Mouse (Mus musculus): Measurements from ENCODE around the gene Cdc5l. TPM values are rescaled to one million over a fixed set of nuclear protein-coding genes. Genes with fewer than 3 reads are reported as not detected.

Cdc5l gene
- total and polyA plus RNA-seq, 3 experiments, result 7.3 to 40.5 (median 39.4) TPM

GRCm38 (mm10) chr17:45359443-45359842 is 74.1 kb downstream of the Cdc5l start:
- Histone ChIP-seq H3K27me3 (ENCODE audit: control insufficient read depth, insufficient read depth, low read length) (no peaks in the 10 kb centered on the region), H3K27ac (no peak overlapping the region), H3K4me3 (no peak overlapping the region), H3K4me1 (ENCODE audit: control insufficient read depth, insufficient read depth, low read length) (no peaks in the 10 kb centered on the region), H3K79me2 (replicated peaks; ENCODE audit: control insufficient read depth, insufficient read depth, low read length) (no peaks in the 10 kb centered on the region), H3K9ac (ENCODE audit: low read depth, low read length) (no peak overlapping the region), H3K36me3 (ENCODE audit: control insufficient read depth, insufficient read depth, low read length) (no peaks in the 10 kb centered on the region)
- intact Hi-C loops (cut with DNase I), result no loop called here
- WGBS, result 57% methylated on average over 5 of the region's 5 CpGs
- TF ChIP-seq POLR2A (IDR thresholded peaks at IDR 0.05; ENCODE audit: insufficient read depth, low read depth, low read length) (no peak), CTCF (IDR thresholded peaks at IDR 0.05) (no peak), EP300 (IDR thresholded peaks at IDR 0.05; ENCODE audit: insufficient read depth, low read depth, low read length) (no peak)
- peak; percentile 24 to 50 for DNase-seq

DNA sequence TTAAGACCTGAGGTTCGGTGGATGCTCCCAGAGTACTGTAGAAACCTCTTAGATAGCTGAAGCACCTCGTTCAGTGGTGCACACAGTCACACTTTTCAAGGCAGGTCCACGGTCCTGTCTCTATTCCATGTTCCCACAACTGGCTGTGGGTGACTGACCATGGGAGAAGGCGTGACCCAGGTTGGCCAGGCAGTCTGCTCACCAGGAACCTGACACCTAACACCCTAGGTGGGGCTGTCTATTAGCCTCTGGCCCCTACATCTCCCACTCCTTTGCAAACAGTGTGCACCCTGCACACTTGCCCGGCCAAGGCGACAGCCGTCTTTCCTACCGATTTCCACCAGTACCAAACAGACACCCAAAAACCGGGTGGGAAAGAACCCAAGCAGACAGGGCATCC is 77.1 kb downstream of the Cdc5l start:
- Histone ChIP-seq H3K4me1 (ENCODE audit: control insufficient read depth, insufficient read depth, low read length) (no peaks in the 10 kb centered on the region), H3K27ac (no peak overlapping the region), H3K27me3 (ENCODE audit: control insufficient read depth, insufficient read depth, low read length) (no peaks in the 10 kb centered on the region), H3K79me2 (replicated peaks; ENCODE audit: control insufficient read depth, insufficient read depth, low read length) (no peaks in the 10 kb centered on the region), H3K36me3 (ENCODE audit: control insufficient read depth, insufficient read depth, low read length) (no peaks in the 10 kb centered on the region), H3K4me3 (no peak overlapping the region), H3K9ac (ENCODE audit: low read depth, low read length) (no peak overlapping the region)
- 77% methylated on average over 9 of the region's 9 CpGs for WGBS
- no peak for TF ChIP-seq CTCF (IDR thresholded peaks at IDR 0.05)
- TF ChIP-seq EP300 (IDR thresholded peaks at IDR 0.05; ENCODE audit: insufficient read depth, low read depth, low read length), result no peak
- TF ChIP-seq POLR2A (IDR thresholded peaks at IDR 0.05; ENCODE audit: insufficient read depth, low read depth, low read length), result no peak
- no peak for DNase-seq
- intact Hi-C loops (cut with DNase I), result no loop called here

GRCm38 (mm10) chr17:45347951-45348350 is 85.6 kb downstream of the Cdc5l start:
- H3K27ac ChIP-seq, result no peak overlapping the region
- DNase-seq, result no peak
- H3K27me3 ChIP-seq (ENCODE audit: control insufficient read depth, insufficient read depth, low read length), result no peaks in the 10 kb centered on the region
- intact Hi-C loops (cut with DNase I), result no loop called here
- H3K4me3 ChIP-seq, result no peak overlapping the region
- H3K36me3 ChIP-seq (ENCODE audit: control insufficient read depth, insufficient read depth, low read length), result no peaks in the 10 kb centered on the region
- H3K9ac ChIP-seq (ENCODE audit: low read depth, low read length), result no peak overlapping the region
- TF ChIP-seq CTCF (IDR thresholded peaks at IDR 0.05), result no peak
- no peak for TF ChIP-seq POLR2A (IDR thresholded peaks at IDR 0.05; ENCODE audit: insufficient read depth, low read depth, low read length)
- TF ChIP-seq EP300 (IDR thresholded peaks at IDR 0.05; ENCODE audit: insufficient read depth, low read depth, low read length), result no peak
- no peaks in the 10 kb centered on the region for H3K79me2 ChIP-seq (replicated peaks; ENCODE audit: control insufficient read depth, insufficient read depth, low read length)
- 95% methylated on average over 4 of the region's 4 CpGs for WGBS
- no peaks in the 10 kb centered on the region for H3K4me1 ChIP-seq (ENCODE audit: control insufficient read depth, insufficient read depth, low read length)

Other genes starting within 250 kb of the Cdc5l start
- under 1 TPM in 1 of 2 experiments, not detected in 1; 0.16 TPM for gene Spats1, start 41.7 kb upstream of the Cdc5l start, total RNA-seq (2021)
- 0.38 TPM in 1 of 2 replicates, not detected in the other for gene Spats1, start 41.7 kb upstream of the Cdc5l start, polyA plus RNA-seq (2012; rRNA removed)
- 10 to 100 TPM; 17.2 to 18.4 TPM for gene Aars2, start 73.1 kb upstream of the Cdc5l start, total RNA-seq (2021)
- 17.6 and 18.2 TPM in 2 replicates for gene Aars2, start 73.1 kb upstream of the Cdc5l start, polyA plus RNA-seq (2012; rRNA removed)
- not detected for gene Tcte1, start 89.7 kb upstream of the Cdc5l start, total RNA-seq (2021)
- 0.09 and 0.90 TPM in 2 replicates for gene Tcte1, start 89.7 kb upstream of the Cdc5l start, polyA plus RNA-seq (2012; rRNA removed)
- gene Tmem151b, start 115.9 kb upstream of the Cdc5l start, total RNA-seq (2021), result under 1 TPM in 1 of 2 experiments, not detected in 1; 0.07 TPM
- gene Tmem151b, start 115.9 kb upstream of the Cdc5l start, polyA plus RNA-seq (2012; rRNA removed), result 0.04 and 0.06 TPM in 2 replicates
- 1 to 10 TPM; 1.1 TPM for gene Nfkbie, start 122.0 kb upstream of the Cdc5l start, total RNA-seq (2021)
- gene Nfkbie, start 122.0 kb upstream of the Cdc5l start, polyA plus RNA-seq (2012; rRNA removed), result 1.6 and 2.2 TPM in 2 replicates
- 10 to 100 TPM; 23.4 to 24.0 TPM for gene Slc35b2, start 130.1 kb upstream of the Cdc5l start, total RNA-seq (2021)
- gene Slc35b2, start 130.1 kb upstream of the Cdc5l start, polyA plus RNA-seq (2012; rRNA removed), result 45.1 and 49.2 TPM in 2 replicates
- 1,000 to 10,000 TPM; 1,183 to 1,319 TPM for gene Hsp90ab1, start 139.5 kb upstream of the Cdc5l start, total RNA-seq (2021)
- gene Hsp90ab1, start 139.5 kb upstream of the Cdc5l start, polyA plus RNA-seq (2012; rRNA removed), result 464 and 736 TPM in 2 replicates
- 10 to 100 TPM; 80.3 to 84.6 TPM for gene Slc29a1, start 165.9 kb upstream of the Cdc5l start, total RNA-seq (2021)
- gene Slc29a1, start 165.9 kb upstream of the Cdc5l start, polyA plus RNA-seq (2012; rRNA removed), result 160 and 184 TPM in 2 replicates
- not detected for gene Mymx, start 168.4 kb upstream of the Cdc5l start, total RNA-seq (2021)
- gene Mymx, start 168.4 kb upstream of the Cdc5l start, polyA plus RNA-seq (2012; rRNA removed), result not detected in 2 replicates
- gene Capn11, start 225.6 kb upstream of the Cdc5l start, total RNA-seq (2021), result under 1 TPM in 1 of 2 experiments, not detected in 1; 0.59 TPM
- not detected in 2 replicates for gene Capn11, start 225.6 kb upstream of the Cdc5l start, polyA plus RNA-seq (2012; rRNA removed)

All from heart, adult 2 months (tissue).